19 mouse cellular contexts compared by ENCODE assay signal in the genomic region with DNA sequence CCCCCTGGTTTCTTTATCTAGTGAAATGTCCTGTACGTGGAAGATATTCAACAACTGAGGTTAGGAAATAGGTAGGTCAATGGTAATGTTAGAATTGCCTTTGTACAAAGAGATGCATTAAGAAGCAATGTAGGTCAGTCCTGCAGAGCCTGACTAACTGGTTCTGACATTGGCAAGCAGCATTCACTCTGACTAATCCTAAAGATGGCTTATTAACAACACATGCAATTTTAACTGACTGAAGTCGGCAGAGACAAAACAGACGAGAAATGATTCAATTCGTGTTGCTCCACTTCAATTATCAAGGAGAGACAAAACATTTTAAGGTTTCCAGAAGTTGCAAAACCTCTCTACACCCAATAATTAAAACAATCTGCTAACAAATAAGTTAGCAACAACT.
A peak's percentile ranks its signal among the peaks of the same experiment; 100 is the strongest.
DNase-seq lines count a peak whose midpoint lies in the region; ATAC-seq and TF ChIP-seq lines count a peak whose summit lies in the region.
"Had no signal": no experiment of that assay in that cellular context is flagged by ENCODE, and none has a peak within 500 bp of the region (broad histone marks: within the 10 kb centered on the region; RNA-seq: fewer than 3 reads in every experiment).

No protein-coding gene starts in this region.

- H3K36me3 ChIP-seq in embryonic facial prominence, embryonic 11.5 days (replicated peaks; ENCODE audit: control insufficient read depth, insufficient read depth, low read depth, low read length): no peaks in the 10 kb centered on the region
- no peaks in the 10 kb centered on the region for H3K36me3 ChIP-seq in embryonic facial prominence, embryonic 10.5 days (replicated peaks)
- no peaks in the 10 kb centered on the region for H3K36me3 ChIP-seq in liver, postnatal 0 days (replicated peaks; ENCODE audit: insufficient read depth, low read length)
- H3K36me3 ChIP-seq: heart, embryonic 12.5 days; intestine, embryonic 15.5 days; limb, embryonic 15.5 days; neural tube, embryonic 13.5 days had no signal

- H3K27ac ChIP-seq in embryonic facial prominence, embryonic 11.5 days (replicated peaks; ENCODE audit: low read depth, low read length): no peak overlapping the region
- H3K27ac ChIP-seq in embryonic facial prominence, embryonic 10.5 days (replicated peaks): no peak overlapping the region
- no peak overlapping the region for H3K27ac ChIP-seq in liver, postnatal 0 days (ENCODE audit: low read depth)
- H3K27ac ChIP-seq in gastrocnemius, adult 2 months: no peak overlapping the region
- H3K27ac ChIP-seq: intestine, embryonic 15.5 days; left cerebral cortex, adult 2 months; limb, embryonic 15.5 days; neural tube, embryonic 13.5 days had no signal

- no peak for ATAC-seq in embryonic facial prominence, embryonic 11.5 days (replicated peaks; ENCODE audit: insufficient number of reproducible peaks, low FRiP score, low TSS enrichment, low read depth)
- no peak for ATAC-seq in liver, postnatal 0 days
- ATAC-seq: forebrain, embryonic 16.5 days; intestine, embryonic 15.5 days had no signal

- no peak for TF ChIP-seq EP300 in liver, postnatal 0 days (IDR thresholded peaks at IDR 0.05; ENCODE audit: low read depth)

- no peaks in the 10 kb centered on the region for H3K27me3 ChIP-seq in embryonic facial prominence, embryonic 11.5 days (ENCODE audit: control insufficient read depth, insufficient read depth, low read length)
- no peaks in the 10 kb centered on the region for H3K27me3 ChIP-seq in embryonic facial prominence, embryonic 10.5 days (replicated peaks; ENCODE audit: low read depth, poor library complexity, severe bottlenecking)
- H3K27me3 ChIP-seq in liver, postnatal 0 days (ENCODE audit: insufficient read depth, low read length): no peaks in the 10 kb centered on the region
- H3K27me3 ChIP-seq: heart, embryonic 12.5 days; intestine, embryonic 15.5 days; limb, embryonic 15.5 days; neural tube, embryonic 13.5 days had no signal

- no peak overlapping the region for H3K4me3 ChIP-seq in embryonic facial prominence, embryonic 11.5 days (ENCODE audit: low read depth, low read length)
- H3K4me3 ChIP-seq in embryonic facial prominence, embryonic 10.5 days: no peak overlapping the region
- H3K4me3 ChIP-seq in liver, postnatal 0 days (ENCODE audit: low read depth, low read length): no peak overlapping the region
- no peak overlapping the region for H3K4me3 ChIP-seq in gastrocnemius, adult 2 months
- H3K4me3 ChIP-seq: heart, embryonic 12.5 days; intestine, embryonic 15.5 days; left cerebral cortex, adult 2 months; limb, embryonic 15.5 days; neural tube, embryonic 13.5 days had no signal

- WGBS in embryonic facial prominence, embryonic 11.5 days: 20% methylated on average over 4 of the region's 4 CpGs
- WGBS in embryonic facial prominence, embryonic 10.5 days: 42% methylated on average over 4 of the region's 4 CpGs
- WGBS in liver, postnatal 0 days (ENCODE audit: insufficient replicate concordance): 72% methylated on average over 4 of the region's 4 CpGs

- intact Hi-C loops in gastrocnemius, adult 2 months (cut with DNase I): no loop called here

- no peak for TF ChIP-seq CTCF in liver, postnatal 0 days (IDR thresholded peaks at IDR 0.05; ENCODE audit: low read depth)
- TF ChIP-seq CTCF in gastrocnemius, adult 2 months (IDR thresholded peaks at IDR 0.05): no peak

- H3K9ac ChIP-seq in embryonic facial prominence, embryonic 11.5 days (replicated peaks; ENCODE audit: low read length): no peak overlapping the region
- no peak overlapping the region for H3K9ac ChIP-seq in liver, postnatal 0 days (replicated peaks)
- H3K9ac ChIP-seq: heart, embryonic 12.5 days; intestine, embryonic 15.5 days; limb, embryonic 15.5 days; neural tube, embryonic 13.5 days had no signal

- peak; percentile 54 for DNase-seq in embryonic facial prominence, embryonic 11.5 days (ENCODE audit: low spot score)
- no peak for DNase-seq in embryonic facial prominence, embryonic 10.5 days (ENCODE audit: low spot score)
- DNase-seq in MN1 (ENCODE audit: low spot score): peak; percentile 73
- DNase-seq in cerebellum, adult 8-10 months: peak; percentile 40
- peak; percentile 36 for DNase-seq in retina, adult 2 months (ENCODE audit: low read depth, low spot score)
- no peak for DNase-seq in liver, postnatal 0 days
- DNase-seq in gastrocnemius, adult 2 months: no peak
- no peak for DNase-seq in heart, adult 11 months
- DNase-seq: gastrocnemius, postnatal 14 days; heart, postnatal 4 days; kidney, postnatal 4 days; lung, adult 2 months; right cerebral cortex, adult 18-20 months had no signal

- H3K4me2 ChIP-seq in embryonic facial prominence, embryonic 11.5 days (ENCODE audit: low read depth, low read length): no peak overlapping the region
- H3K4me2 ChIP-seq in liver, postnatal 0 days (ENCODE audit: low read depth, low read length): no peak overlapping the region
- H3K4me2 ChIP-seq: heart, embryonic 12.5 days; intestine, embryonic 15.5 days; limb, embryonic 15.5 days; neural tube, embryonic 13.5 days had no signal

- no peaks in the 10 kb centered on the region for H3K9me3 ChIP-seq in embryonic facial prominence, embryonic 11.5 days (replicated peaks; ENCODE audit: control insufficient read depth, low read length)
- H3K9me3 ChIP-seq in embryonic facial prominence, embryonic 10.5 days: no peaks in the 10 kb centered on the region
- H3K9me3 ChIP-seq in liver, postnatal 0 days (ENCODE audit: low read length): no peaks in the 10 kb centered on the region
- H3K9me3 ChIP-seq: heart, embryonic 12.5 days; intestine, embryonic 15.5 days; limb, embryonic 15.5 days; neural tube, embryonic 13.5 days had no signal

- H3K4me1 ChIP-seq in embryonic facial prominence, embryonic 11.5 days (ENCODE audit: control insufficient read depth, insufficient read depth, low read length): no peaks in the 10 kb centered on the region
- H3K4me1 ChIP-seq in embryonic facial prominence, embryonic 10.5 days: peaks cover 42% of the 10 kb centered on the region
- no peaks in the 10 kb centered on the region for H3K4me1 ChIP-seq in liver, postnatal 0 days (ENCODE audit: insufficient read depth)
- H3K4me1 ChIP-seq: heart, embryonic 12.5 days; intestine, embryonic 15.5 days had no signal

Comparison
In these comparisons a context has a peak if more than half of its experiments do, and no peak if none do; other contexts are left out.
1. DNase-seq: peak in embryonic facial prominence, embryonic 11.5 days (single experiment), MN1 (single experiment), cerebellum, adult 8-10 months (single experiment) and retina, adult 2 months (single experiment); none in embryonic facial prominence, embryonic 10.5 days (single experiment), liver, postnatal 0 days (single experiment), gastrocnemius, adult 2 months (single experiment) and heart, adult 11 months (single experiment).